Mouse (Mus musculus) 3134 (cell line): Measurements from ENCODE around the gene Timm8a2.
A peak's percentile ranks its signal among the peaks of the same experiment; 100 is the strongest.

Source experiments
- DNase-seq: peaks from one replicate; pipeline ENCODE4 v3.0.0-alpha.2; 2011; ENCODE audit warnings: low spot score; ENCODE audit not compliant: insufficient read length; ENCODE audit errors: extremely low read depth

Gene Timm8a2

DNA sequence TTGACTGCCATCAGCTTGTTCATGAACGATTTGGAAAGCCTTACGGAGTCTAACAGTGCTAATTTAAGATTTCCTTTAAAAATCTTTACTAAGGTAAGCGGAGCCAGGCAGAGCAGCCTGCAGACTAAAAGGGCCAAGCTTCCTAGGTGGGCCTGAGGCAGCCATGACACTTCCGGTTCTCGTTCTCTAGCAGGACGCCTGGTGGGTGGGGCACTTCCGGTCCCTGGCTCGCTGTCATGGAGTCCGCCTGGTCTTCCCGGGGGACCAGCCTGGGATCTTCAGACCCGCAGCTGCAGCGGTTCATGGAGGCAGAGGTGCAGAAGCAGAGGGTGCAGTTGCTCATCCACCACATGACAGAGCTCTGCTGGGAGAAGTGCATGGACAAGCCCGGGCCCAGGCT lies at the start of gene Timm8a2:
Gene Timm8a2 (plus strand): TSS at position 224 of the 400 bp plus-strand sequence.
- no peak for DNase-seq

DNA sequence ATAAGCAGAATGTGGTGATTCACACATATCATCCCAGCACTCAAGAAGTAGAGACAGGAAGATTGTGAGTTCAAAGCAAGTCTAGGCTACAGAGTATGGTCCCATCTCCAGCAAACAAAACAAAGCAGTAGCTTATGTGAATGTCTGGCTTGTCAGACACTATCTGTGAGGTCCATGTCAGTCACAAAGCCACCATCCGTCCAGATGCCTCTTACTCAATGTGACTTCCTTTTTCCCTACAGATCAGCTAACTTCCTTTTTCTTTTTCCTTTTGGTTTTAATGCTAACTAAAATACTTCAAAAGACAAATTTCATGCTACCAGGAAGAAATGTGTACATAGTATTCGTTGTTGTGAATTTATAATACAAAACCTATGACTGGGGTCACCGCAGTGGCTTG lies 49.0 kb upstream of the Timm8a2 start:
- DNase-seq, result no peak

DNA sequence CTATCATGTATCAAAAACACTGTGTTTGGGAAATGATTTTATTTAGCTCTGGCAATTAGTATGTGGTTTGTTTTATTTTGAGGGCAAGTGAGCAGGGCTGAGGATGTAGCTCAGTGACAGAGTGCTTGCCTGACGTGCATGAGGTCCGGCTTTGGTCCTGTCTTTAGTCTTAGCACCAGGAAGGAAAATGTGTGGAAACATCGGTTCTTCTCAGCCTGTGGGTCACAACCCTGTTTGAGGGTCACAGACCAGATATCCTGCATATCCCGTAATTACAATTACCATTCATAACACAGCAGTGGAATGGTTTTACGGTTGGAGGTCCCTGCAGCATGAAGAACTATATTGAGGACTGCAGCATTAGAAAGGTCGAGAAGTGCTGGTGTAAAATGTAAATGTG lies 48.4 kb upstream of the Timm8a2 start:
- no peak for DNase-seq

DNA sequence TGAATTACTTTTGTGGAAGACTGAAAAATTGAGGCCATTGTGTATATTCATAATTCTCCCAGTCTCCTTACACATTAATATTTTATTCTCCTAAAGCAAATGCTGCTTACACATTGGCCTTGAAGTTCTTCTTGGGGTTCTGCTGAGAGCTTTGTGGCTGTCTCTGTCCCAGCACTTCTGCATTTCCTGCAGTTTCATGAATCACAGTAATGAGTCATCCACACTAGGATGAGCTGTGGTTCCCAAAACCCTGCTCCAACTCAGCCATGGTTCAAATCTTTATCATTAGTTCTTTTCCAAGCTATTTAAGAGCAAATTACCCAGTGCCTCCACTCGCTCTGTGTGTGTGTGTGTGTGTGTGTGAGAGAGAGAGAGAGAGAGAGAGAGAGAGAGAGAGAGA lies 47.2 kb upstream of the Timm8a2 start:
- DNase-seq, result peak; percentile 43

DNA sequence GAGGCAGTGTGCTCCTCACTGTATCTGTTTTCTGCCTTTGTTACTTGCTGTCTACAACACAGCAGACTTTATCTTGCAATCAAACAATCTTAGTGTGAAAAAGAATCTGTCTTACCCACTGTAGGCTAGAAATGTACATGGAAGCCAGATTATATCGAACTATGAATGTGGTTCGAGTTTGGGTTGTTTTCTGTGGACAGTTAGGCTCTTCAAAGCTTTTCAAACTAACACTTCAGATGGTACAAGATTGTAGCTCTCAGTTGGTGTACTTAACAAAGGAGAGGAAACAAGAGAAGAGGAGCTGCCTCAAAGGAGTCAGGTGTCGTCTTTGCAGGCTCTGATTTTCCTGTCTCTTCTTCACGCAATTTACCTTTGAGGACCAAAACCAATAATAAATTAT lies 46.8 kb upstream of the Timm8a2 start:
- no peak for DNase-seq

DNA sequence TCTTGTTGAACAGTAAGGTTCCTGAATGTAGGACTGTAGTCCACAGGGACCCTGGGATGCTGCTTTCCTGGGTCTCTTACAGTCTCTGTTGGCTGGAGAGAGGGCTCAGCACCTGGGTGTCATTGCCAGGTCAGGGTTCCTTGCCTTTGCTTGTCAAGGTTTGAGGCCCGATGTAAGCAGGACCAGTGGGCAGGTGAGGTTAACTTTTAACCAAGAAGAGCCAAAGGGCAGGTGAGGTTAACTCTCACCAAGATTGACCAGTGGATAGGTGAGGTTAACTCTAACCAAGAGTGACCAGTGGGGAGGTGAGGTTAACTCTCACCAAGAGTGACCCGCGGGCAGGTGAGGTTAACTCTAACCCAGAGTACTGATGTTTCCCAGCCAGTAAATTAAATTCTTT lies 45.1 kb upstream of the Timm8a2 start:
- no peak for DNase-seq

DNA sequence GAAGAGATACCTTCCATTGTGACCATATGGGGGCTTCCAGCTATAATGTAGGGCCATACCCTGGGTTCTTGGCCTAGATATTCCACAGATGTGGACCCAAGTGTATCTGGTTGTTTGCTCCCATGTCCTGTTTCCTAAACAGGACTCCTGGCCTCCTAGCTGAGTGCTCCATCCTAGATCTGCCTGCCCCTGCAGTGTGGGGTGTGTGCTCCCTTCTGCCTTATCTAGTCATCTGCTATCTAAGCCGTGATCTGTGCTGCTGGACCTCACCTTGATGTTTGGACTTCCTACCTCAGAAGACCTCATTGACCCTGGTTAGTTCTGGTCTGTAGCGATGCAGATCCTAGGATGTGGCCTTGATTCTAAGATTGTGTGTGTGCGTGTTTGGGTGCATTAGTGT lies 44.6 kb upstream of the Timm8a2 start:
- no peak for DNase-seq

DNA sequence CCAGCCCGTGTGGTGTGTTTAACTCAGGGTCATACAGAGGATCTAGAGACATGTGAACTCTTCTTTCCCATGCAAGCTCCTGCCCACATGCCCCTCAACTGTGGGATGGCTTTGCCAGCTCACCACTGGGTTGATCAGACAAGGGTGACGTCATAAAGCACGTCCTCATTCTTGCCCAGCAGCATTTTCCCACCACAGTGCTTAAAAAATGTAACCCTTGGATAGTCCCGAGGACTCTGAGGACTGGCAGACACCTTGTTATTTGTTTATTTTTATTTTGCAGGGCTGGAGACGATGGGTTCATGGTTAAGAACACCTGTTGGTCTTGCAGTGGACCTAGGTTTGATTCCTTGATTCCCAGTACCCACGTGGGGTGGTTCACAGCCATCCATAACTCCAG lies 43.6 kb upstream of the Timm8a2 start:
- DNase-seq, result no peak

DNA sequence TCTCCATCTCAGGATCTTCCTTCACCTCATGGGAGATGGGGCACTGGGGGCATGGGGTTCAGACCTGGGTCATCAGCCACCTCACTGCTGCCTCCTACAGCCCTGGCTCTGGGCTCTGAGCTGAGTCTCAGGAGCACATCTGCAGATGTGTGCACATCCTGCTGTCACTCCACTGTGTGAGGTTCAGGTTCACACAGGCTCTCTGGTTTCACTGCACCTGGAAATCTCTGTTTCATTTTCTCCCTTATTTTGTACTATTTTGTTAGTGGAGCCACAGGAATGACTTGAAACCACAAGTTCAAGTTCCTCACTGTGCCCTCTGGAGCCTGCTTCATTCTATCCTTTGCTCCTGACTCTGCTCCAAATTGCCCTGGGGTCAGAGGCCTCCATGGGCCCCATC lies 42.6 kb upstream of the Timm8a2 start:
- DNase-seq, result no peak

DNA sequence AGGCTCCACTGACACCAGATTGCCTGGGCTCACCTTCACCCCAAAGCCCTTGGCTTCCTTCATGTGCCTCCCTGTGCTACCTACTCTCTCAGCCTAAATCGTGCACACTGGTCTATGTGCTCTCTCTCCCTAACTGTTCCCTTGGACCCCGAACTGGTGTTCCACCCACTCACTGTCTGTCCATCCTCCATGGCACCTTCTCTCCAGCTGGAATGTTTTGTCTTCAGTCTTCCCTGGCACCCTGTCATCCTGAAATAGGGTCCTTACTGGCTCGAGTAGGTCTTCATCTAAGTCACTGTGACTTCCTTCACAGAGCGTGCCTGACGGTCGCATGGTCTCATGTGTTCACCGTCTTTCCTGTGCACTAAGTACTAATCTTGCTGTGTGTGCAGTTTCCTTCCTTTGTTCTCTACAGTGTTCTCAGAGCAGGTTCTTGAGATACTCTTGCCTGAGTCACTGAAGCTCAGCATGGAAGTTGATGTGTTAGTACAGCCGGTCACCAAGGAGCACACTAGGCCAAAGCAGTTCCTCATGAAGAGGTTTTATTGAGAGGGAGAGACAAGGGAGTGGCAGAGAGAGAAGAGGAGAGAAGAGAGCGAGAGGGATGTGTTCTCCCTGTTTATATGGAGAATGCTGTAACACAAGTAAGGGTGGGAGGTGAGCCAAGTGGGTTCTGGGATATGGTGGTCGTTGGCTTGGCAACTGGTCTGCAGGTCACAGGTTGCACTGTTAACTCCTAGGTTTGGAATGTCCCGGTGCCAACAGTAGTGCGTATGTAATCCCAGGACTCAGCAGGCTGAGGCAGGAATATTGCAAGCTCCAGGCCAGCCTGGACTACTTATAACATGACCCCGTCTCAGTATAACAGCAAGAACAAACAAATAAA lies 41.8 kb upstream of the Timm8a2 start:
- DNase-seq, result no peak

DNA sequence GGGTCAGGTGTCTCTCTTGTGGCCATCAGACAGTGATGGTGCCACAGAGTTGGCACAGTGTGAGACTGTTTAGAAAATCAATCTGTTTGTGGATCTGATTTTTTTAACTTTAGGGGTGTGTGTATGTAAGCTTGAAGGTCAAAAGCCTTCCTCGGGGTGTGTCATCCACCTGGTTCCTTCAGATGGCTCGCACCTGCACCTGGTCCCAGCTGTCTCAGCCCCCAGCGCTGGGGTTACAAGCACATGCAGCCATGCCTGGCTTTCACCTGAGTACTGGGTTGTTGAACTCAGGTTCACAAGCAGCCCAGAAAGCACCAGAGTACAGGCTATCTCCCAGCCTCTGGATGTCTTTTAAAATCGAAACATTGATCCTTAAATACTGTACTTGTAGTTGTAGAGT lies 40.9 kb upstream of the Timm8a2 start:
- DNase-seq, result no peak

DNA sequence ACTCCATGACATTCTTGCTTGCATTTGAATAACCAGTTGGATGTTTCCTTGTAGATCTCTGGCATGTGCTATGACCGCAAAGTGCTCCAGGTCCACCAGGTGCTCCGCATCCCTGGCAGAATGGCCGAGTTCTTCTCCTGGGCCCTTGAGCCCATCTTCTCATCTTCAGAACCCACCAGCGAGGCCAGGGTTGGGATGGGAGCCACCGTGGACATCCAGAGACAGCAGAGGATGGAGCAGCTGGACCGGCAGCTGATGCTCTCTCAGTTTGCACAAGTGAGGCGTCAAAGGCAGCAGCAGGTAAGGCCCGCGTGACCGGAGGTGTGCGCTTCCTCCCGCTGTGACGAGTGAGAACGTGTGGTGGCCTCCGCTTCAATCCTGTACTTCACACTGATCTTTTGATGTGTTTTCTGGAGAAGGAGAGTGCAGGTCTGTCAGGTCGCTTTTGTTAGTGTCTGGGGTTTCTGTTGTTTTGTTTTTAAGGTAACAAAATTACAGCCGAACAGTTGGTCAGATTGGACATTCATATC lies 40.2 kb upstream of the Timm8a2 start:
- DNase-seq, result no peak

DNA sequence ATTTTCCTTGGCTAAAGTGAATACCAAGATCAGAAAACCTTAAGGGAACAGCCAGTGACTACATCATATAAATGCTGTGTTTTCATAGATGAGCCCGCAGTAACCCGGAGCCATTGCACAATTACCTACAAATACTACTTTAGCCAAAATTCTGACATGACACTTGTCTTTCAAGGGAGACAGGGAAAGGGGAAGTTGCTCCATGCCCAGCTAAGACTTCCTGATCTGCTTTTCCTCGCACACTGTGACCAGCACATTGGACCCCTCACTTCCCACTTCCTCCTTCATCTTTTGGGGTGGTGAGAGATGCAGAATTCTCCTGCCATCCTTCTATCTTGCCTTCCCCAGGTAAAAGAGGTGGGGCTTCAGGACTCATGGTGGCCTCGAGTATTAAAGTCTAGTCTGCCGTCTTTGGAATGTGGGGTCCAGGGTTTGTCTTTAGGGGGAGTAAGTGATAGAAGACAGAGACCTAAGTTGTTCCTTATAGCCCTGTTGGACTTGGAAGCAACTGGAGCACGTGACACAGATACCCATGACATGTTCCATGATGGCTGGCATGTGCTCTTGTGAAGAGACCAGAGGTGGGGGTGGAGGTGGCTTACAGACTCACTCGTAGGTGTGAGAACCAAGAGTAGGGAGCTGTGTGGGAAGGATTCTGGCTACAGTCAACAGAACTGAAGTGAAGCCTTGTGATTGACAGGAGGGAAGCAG lies 39.5 kb upstream of the Timm8a2 start:
- no peak for DNase-seq

DNA sequence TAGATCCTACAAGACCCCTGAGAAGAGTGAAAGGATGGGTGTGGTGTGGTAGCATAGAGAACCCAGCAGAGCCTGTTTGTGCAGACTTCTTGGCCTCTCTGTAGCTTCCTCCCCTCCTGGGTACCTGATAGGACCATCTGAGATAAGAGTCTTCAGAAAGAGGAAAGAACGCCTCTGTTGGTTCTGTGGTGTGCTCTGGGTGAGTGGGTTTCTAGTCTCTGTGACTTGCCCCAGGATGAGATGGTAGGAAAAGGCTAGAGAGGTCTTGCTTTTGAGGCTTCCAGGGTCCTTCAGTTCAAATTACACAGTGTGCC lies 39.0 kb upstream of the Timm8a2 start:
- no peak for DNase-seq

DNA sequence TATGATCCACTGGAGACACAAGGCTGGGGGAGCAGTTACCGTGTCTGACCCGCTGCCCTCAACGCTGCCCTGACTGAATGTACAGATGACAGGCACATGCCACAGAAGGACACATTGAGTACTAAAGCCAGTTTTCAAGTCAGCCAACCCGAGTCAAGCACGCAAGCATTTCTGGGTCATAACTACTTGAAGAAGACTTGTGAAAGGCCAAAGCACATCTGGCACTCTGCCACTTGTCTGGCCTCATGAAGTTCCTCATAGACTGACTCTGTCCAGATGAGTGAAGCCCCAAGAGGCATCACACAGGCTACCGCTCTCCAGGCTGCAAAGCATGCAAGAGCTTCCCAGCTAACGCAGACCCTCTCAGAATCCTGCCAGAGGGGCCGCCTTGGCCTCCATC lies 37.7 kb upstream of the Timm8a2 start:
- no peak for DNase-seq

DNA sequence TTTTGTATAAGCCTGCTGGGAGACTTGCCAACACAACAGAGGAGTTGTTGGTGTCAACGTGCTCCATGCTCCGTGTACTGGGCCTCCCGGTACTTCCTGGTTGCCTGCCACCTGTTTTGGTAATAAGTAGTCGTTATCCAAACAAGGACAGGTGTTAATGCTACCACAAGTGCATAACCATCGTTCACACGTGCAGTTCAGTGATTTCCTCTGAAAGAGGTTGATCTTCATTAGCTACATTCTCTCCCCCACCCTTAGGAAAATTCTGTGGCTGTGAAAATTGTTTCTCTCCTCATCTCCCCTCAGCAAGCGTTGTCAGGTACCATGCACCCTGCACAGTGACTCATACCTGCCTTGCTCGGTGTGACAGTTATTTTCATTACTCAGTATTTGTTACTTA lies 35.0 kb upstream of the Timm8a2 start:
- DNase-seq, result no peak

DNA sequence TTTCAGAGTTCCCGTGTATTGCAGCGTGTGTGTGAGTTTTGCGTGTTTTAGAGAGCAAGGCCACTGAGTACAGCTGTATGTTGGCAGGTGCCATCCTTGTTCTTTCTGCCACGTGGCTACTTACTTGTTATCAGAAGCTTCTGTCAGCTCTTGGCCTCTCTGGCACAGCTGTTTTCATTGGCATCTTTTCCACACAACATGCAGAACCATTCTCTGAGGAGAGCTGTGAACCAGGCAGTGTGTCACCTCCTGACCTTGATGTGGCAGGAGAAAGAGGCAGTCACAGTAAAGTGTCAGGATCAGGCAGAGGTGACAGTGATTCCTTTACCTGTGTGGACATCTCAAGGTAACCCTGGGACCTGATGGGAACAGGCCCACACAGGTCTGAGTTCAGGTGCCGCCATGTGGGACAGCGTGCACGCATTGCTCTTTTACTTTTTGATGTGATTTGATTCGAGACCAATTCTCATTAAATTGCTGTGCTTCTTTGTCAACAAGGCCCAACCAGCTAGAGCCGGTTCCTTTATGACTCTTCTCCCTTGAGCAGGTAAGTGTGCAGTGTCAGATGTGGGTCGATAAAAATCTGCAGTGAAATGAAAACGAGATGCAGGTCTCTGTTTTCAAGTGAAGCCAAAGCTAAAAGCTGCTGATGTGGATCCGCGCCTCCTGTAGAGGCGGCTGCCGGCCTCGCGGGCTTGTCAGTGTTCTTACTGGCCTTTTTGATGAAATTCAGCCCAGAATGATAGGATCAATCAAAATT lies 33.9 kb upstream of the Timm8a2 start:
- no peak for DNase-seq

DNA sequence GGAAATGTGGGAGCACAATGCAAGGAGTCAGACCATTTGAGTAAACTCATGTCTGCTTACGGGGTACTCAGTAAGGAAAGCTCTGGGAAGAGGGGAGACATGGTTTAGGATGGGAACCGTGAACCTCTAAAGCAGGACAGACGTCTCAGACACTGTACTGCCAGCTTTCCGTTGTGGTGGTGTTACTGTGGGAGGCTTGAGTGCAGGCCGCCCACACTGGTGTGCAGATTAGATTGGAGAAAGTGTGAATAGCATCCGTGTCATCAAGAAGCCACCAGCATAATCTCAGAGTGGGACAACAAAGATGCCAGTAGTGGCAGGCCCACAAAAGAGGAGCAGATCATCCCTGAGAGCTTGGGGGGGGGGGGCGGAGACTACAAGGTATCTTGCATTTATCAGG lies 32.2 kb upstream of the Timm8a2 start:
- no peak for DNase-seq

DNA sequence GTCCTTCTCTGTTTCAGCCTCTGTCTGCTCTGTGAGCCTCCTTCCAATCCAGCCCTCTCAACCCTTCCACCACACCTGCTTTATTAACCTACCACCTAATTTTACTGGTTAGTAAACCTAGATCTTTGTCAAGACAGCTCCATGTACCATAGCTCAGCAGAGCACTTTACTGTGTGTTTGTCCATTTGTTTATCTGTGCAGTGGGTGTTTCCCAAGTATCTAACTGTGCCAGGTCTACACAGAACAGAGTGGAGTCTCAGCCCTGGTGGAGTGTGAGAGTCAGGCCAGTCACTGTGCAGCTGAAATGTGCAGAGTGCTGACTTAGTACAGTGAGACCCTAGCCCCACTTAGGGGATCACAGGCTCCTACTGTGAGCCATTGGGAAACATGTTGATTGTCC lies 30.7 kb upstream of the Timm8a2 start:
- DNase-seq, result no peak

DNA sequence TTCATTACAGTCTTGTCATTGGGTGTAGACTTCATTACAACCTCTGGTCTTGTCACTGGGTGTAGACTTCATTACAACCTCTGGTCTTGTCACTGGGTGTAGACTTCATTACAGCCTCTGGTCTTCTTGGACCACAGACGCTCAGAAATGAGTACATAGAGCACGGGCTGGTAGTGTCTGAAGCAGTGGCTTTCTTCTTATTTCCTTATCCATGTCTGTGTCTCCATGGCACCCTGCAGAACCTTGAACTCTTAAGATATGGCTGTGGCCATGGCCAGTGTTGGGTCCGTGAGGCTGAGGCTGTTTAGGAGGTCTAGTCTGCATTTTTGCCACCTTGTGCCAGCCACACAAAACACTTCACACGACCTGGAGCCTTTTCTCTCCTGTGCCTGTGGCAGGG lies 26.2 kb upstream of the Timm8a2 start:
- no peak for DNase-seq

DNA sequence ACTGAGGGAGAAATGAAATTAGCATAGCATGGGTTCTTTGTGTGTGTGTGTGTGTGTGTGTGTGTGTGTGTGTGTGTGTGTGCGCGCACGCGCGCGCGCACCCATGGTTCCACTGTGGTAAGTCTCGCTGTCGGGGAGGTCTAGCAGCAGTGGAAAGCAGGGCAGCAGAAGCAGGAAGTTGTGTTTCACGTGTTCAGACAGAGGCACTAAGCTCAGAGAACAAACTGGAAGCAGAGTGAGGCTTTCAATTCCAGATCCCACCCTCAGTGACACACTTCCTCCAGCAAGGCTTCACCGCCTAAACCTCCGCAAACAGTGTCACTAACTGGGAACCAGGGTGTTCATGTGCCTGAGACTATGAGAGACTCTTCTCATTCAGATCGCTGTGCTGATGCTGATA lies 25.0 kb upstream of the Timm8a2 start:
- no peak for DNase-seq
